Mouse (Mus musculus): ENCODE data around the gene Atg9b. TPM values are rescaled to one million over a fixed set of nuclear protein-coding genes. Genes with fewer than 3 reads are reported as not detected.
A peak's percentile ranks its signal among the peaks of the same experiment; 100 is the strongest.

The Atg9b gene
- 1 to 10 TPM; 3.0 to 4.2 TPM for total RNA-seq (2021)

DNA sequence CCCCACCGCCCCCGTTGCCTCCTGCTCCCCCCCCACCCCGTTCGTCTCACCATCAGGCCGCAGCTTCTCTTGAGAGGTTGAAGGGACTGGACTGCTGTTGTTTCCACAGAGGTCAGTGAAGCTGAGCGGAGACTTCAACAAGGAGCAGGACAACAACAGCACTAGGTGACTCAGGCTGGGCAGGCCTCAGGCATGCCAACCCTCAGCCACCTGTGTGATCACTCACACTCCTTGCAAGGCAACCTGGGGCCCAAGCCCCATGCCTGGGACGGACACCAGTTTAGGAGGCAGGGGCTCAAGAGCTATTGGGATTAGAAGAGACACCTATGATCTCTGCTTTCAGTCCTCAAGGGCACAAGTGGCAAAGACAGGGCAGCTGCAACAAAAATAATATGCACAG is at the start of gene Atg9b:
Atg9b (minus strand) TSS at position 280 of the 400 bp plus-strand sequence.
- no peak for DNase-seq

DNA sequence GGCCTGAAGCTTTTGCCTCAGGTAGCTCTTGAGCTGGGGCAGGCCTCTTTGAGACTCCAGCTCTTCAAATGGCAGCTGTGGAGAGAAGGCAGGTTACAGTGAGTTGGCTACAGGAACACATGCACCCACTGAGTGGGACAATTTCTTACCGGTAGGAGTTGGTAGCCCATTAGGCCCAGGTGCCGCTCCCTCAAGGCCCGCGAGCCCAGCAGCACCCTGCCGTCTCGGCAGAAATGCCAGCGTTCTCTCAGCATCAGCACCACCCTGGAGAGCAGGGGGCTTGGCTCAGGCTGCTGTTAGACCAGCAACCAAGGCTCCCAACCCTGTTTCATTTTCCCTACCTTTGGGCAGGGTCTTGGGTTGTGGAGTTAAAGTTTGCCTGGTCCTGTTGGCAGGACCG is 49.2 kb upstream of the Atg9b start:
- DNase-seq: no peak

DNA sequence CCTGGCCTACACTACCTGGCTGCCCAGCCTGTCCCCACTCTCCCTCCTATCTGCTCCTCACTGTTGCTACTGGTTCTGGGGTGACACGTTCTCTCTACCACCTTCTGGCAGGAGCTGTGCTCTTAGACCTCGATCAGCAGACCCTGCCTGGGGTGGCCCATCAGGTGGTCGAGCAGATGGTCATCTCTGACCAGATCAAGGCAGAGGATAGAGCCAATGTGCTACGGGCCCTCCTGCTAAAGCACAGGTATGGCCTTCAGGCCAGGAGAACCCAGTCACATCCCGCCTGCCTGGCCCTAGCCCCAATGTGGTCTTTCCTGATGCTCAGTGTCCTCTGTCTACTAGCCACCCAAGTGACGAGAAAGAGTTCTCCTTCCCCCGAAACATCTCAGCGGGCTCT is 42.0 kb upstream of the Atg9b start:
- no peak for DNase-seq

GRCm38 (mm10) chr5:24428596-24428995 is 36.7 kb upstream of the Atg9b start:
- DNase-seq: no peak

- no peak for DNase-seq
These were observed 36.0 kb upstream of the Atg9b start for GRCm38 (mm10) chr5:24427981-24428402.

DNA sequence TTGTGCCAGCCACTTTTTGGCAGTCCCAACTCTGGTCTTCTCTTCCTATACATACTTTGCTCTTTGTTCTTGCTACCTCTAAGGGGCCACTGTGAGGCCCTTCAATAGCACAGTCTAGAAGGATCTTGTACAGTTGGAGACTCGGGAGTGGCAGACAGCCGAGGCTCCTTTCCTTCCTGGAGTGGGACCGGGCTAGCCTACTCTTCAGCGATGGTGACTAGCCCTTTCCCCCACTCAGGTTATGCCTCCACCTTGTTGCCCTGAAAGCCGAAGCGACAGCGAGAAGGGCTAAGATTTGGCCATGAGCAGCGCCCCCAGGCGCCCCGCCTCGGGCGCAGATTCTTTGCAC is 35.3 kb upstream of the Atg9b start:
- no peak for DNase-seq

GRCm38 (mm10) chr5:24426556-24427284 is 34.8 kb upstream of the Atg9b start:
- DNase-seq: no peak

GRCm38 (mm10) chr5:24426037-24426432 is 34.1 kb upstream of the Atg9b start:
- DNase-seq: no peak

GRCm38 (mm10) chr5:24425421-24426036 is 33.6 kb upstream of the Atg9b start:
- no peak for DNase-seq

GRCm38 (mm10) chr5:24424861-24425411 is 33.0 kb upstream of the Atg9b start:
- DNase-seq: peak; percentile 73 to 74

DNA sequence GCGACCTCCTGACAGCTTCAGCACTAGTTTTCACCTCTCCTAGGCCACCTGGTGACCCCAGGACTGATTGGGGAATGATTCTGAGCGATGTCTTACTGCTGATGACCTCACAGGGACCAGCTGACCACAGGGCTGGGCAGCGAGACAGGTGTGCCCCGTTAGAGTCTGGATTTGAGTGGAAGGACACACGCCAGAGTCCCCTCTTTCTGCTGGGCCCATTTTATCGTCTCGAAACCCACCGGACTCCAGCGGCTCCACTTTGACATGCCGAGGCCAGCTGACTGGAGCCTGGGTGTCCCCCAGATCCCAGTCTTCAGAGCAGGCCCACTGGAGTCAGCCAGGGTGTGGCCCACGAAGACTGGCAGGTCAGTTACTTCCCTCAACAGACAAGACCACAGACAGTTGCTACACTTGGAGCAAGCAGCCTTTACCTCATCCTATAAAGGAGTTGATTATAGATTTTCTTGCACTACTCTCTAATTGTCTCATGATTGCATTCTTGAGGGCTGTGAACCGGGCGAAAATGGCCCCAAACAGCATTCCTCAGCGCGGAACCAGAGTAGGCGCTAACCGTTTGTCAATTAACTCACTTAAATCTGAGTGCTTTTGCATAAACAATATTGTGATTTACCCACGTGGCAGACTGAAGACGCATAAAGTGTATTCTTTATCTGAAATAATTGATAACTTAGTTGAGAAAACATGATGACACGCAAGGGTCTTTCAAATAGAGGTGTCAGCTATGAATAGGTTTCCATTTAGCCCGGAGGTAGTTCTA is 32.2 kb upstream of the Atg9b start:
- DNase-seq: peak; percentile 53 to 55

DNA sequence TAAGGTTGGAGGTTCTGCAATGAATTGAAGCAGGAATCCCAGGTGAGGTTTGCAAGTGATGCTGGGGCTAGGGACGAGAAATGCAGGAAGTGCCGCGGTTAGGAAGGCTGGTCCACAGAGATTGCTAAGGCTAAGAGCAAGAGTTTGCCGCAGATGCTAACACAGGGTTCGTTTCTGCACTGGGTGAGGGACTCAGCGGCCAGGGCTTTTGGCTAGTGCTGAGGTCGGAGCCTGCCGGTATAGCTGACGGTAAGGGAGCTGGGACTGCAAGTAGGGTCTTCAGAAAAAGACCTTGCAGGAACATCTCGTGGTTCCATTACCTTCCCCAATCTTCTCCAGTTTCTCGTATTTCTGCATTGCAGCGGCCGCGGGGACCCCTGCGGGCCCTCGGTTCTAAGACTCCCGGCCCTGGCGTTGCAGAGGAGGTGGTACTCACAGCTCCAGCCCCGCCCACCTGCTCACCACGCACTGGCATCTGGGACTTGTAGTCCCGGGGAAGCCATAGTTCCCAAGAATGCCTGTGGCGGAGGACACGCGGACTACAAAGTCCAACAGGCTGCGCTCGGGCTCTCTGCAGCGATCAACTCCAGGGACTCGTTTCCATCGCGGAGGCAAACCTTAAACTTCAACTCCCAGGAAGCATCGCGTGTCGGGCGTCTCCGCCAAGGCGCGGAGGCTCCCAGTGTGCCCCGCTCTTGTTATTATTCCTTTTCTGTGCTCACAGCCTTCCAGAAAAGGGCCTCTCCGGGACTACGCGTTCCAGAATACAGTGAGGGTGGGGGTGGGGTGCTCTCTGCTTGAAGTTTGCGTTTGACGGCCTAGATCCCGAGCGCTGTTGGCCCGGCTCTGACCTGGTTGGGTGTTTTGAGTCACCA is 31.4 kb upstream of the Atg9b start, which contains the start of the genes Cdk5 and Slc4a2:
Cdk5 (minus strand) TSS at position 402 of the 875 bp plus-strand sequence.
Slc4a2 (plus strand) TSS at position 709 of the 875 bp plus-strand sequence.
- DNase-seq: peak; percentile 99 to 100

DNA sequence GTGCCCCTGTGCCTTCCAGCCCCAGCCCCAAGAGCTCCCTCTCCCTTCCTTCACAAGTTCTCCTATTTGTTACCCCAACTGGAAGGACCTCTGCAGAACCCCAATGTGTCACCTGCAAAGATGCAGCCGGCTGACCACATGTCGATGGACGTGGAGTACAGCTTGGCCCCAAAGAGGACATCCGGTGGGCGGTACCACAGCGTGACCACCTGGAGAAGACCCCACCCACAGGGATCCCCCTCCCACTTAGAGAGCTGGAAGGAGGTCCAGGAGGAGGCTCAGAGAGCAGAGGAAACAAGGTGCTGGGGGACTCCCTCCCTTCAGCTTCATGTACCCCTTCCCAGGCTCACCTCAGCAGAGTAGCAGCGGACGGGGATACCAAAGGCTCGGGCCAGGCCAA is 28.4 kb upstream of the Atg9b start:
- DNase-seq: no peak

GRCm38 (mm10) chr5:24417587-24417986 is 25.6 kb upstream of the Atg9b start:
- DNase-seq: no peak

DNA sequence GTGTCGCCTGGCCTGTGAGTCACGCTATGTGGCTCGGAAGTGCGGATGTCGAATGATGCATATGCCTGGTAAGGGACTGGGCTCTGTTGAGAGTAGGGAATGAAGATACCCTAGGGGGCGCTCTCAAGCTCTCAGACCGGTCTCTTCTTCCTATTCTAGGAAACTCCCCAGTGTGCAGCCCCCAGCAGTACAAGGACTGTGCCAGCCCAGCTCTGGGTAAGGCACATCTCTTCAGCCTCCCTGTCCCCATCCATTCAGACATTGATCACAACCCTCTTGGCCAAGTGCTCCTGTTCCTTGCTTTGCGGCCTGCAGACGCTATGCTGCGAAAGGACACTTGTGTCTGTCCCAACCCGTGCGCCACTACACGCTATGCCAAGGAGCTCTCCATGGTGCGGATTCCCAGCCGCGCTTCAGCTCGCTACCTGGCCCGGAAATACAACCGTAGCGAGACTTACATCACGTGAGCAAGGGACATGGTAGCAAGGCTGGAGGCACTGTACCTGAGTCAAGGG is 24.3 kb upstream of the Atg9b start:
- peak; percentile 66 to 72 for DNase-seq

DNA sequence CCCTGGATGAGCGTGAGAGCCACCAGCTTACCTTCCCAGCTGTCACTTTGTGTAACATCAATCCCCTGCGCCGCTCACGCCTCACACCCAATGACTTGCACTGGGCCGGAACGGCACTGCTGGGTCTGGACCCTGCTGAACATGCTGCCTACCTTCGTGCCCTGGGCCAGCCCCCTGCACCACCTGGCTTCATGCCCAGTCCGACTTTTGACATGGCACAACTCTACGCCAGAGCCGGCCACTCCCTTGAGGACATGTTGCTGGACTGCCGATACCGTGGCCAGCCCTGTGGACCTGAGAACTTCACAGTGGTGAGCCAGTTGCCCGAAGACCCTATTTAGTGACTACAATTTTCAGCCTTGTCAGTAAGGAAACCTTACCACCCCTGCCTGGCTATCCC is 22.0 kb upstream of the Atg9b start:
- no peak for DNase-seq

DNA sequence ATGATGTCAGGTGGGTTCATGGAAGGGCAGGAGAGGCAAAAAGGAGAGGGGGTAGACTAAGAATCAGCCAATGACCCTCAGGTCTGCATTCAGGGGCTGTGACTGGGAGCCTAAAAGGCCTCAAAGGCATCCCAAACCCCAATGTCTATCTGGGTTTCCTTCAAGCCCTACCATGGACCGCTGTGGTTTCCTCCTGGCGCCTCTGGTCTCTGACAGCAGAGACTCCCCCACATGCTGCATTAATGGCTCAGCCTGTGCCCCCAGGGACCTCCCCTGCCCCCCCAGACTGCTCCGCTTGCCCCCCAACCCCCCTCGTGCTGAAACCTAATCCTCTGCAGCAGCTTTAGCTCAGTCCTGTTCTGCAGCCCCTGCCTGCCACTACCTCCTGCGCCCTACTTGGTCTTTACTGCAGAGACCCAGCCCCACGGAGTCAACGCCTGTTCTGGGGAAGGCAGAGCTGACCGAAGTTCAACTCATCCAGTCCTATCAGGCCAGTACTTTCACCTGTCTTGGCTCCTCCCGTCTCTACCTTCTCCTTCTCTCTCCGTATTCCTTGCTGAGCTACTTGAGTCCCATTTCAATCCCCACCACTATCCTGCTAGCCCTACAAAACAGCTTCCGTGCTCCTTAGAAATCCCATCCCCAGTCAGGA is 21.2 kb upstream of the Atg9b start, which contains the start of gene Asic3:
Asic3 (plus strand) TSS at position 351 of the 652 bp plus-strand sequence.
- no peak for DNase-seq

DNA sequence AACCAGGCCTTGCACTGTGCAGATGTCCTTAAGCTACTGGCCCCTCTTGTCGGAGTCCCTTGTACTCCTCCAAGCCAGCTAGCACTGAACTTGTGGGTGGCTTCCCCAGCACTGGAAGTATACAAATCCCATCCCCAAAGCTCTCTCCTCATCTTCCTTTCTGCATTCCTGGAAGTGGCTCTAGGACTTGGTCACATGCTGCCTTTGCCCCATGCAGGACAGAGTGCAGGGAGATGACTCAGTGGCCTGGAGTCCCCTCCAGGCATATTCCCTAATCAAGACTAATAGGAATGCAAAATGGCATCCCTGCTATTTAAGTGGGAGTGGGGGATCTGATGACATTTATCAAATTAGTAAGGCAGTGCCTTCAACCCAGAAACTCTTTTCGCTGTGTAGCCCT is 20.1 kb upstream of the Atg9b start:
- DNase-seq: no peak

DNA sequence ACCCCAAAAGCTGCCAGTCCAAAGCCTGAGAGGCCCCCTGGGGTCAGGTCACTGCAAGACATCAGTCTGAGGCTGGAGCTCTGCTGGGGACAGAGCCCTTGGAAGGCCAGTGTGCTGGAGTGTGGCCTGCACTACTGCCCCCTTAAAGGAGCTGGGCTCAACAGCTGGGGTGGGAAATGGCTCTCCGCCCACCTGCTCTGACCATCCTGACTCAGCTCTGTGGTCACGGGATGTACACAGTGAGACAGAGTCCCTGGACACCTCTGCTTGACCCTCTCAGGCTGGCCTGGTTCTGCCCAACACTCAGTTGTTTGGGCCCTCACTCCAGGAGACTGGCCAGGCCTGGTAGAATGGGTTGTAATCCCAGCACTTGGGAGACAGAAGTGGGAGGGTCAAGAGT is 17.5 kb upstream of the Atg9b start:
- no peak for DNase-seq

- DNase-seq: no peak
These were observed 16.7 kb upstream of the Atg9b start for GRCm38 (mm10) chr5:24408651-24409050.

GRCm38 (mm10) chr5:24405389-24405876 is 13.5 kb upstream of the Atg9b start:
- no peak for DNase-seq

Data from layer of hippocampus, postnatal 36 days (tissue).